15 mouse cellular contexts compared by ENCODE assay signal in genomic region chr7:143286532-143287290, GRCm38 (mm10).
DNase-seq lines count a peak whose midpoint lies in the region; ATAC-seq lines count a peak whose summit lies in the region.
"Had no signal": no experiment of that assay in that cellular context is flagged by ENCODE, and none has a peak within 500 bp of the region (broad histone marks: within the 10 kb centered on the region; RNA-seq: fewer than 3 reads in every experiment).

No protein-coding gene starts in this region.

- no peaks in the 10 kb centered on the region for H3K27me3 ChIP-seq in liver, embryonic 11.5 days (replicated peaks; ENCODE audit: control insufficient read depth, insufficient read depth, low read length)
- H3K27me3 ChIP-seq in midbrain, embryonic 16.5 days (ENCODE audit: control insufficient read depth, insufficient read depth, low read depth, low read length) = no peaks in the 10 kb centered on the region
- H3K27me3 ChIP-seq: embryonic facial prominence, embryonic 13.5 days; limb, embryonic 15.5 days; midbrain, embryonic 12.5 days had no signal

- peaks cover 1% of the 10 kb centered on the region for H3K36me3 ChIP-seq in liver, embryonic 11.5 days (ENCODE audit: control insufficient read depth, insufficient read depth, low read length)
- H3K36me3 ChIP-seq in midbrain, embryonic 16.5 days (ENCODE audit: control insufficient read depth, insufficient read depth, low read length) = no peaks in the 10 kb centered on the region
- H3K36me3 ChIP-seq: limb, embryonic 15.5 days; midbrain, embryonic 12.5 days had no signal

- peaks cover 82% of the 10 kb centered on the region for H3K4me1 ChIP-seq in liver, embryonic 11.5 days (replicated peaks; ENCODE audit: control insufficient read depth, insufficient read depth, low read length)
- H3K4me1 ChIP-seq in midbrain, embryonic 16.5 days (ENCODE audit: control insufficient read depth, insufficient read depth, low read length) = peaks cover 12% of the 10 kb centered on the region

- 59% methylated on average over 8 of the region's 8 CpGs for WGBS in liver, embryonic 11.5 days
- WGBS in midbrain, embryonic 16.5 days = 47% methylated on average over 8 of the region's 8 CpGs

- peak; percentile 38 to 76 for DNase-seq in adrenal gland, adult (ENCODE audit: inconsistent age in 2 of 2, low spot score in 1 of 2)
- DNase-seq in adrenal gland, postnatal 4 days (ENCODE audit: low spot score in 2 of 2) = no peak
- DNase-seq in ovary, postnatal 36 days (ENCODE audit: low spot score) = peak; percentile 29
- DNase-seq in ovary, postnatal 10 days (ENCODE audit: low spot score) = no peak
- DNase-seq in liver, embryonic 11.5 days (ENCODE audit: low spot score) = no peak
- DNase-seq in urinary bladder, postnatal 36 days (ENCODE audit: low spot score in 2 of 2) = no peak
- DNase-seq in left cerebral cortex, adult 18-20 months (ENCODE audit: low spot score in 2 of 2) = no peak
- DNase-seq: cerebellum, adult 18-20 months; right cerebral cortex, postnatal 14 days; thymus, postnatal 4 days had no signal

- no peak overlapping the region for H3K9ac ChIP-seq in liver, embryonic 11.5 days (ENCODE audit: low read depth, low read length)
- no peak overlapping the region for H3K9ac ChIP-seq in midbrain, embryonic 16.5 days (ENCODE audit: low read depth, low read length)
- H3K9ac ChIP-seq: embryonic facial prominence, embryonic 13.5 days; limb, embryonic 15.5 days; midbrain, embryonic 12.5 days had no signal

- no peak overlapping the region for H3K4me3 ChIP-seq in liver, embryonic 11.5 days (ENCODE audit: low read depth, low read length)
- no peak overlapping the region for H3K4me3 ChIP-seq in midbrain, embryonic 16.5 days (ENCODE audit: low read depth, low read length)
- H3K4me3 ChIP-seq: embryonic facial prominence, embryonic 13.5 days; limb, embryonic 15.5 days; midbrain, embryonic 12.5 days; myocyte had no signal

- ATAC-seq in liver, embryonic 11.5 days (replicated peaks; ENCODE audit: low FRiP score) = peak; percentile 50; the same call in 1 of the 2 replicates
- ATAC-seq in midbrain, embryonic 16.5 days = no peak

- no peak overlapping the region for H3K4me2 ChIP-seq in liver, embryonic 11.5 days
- no peak overlapping the region for H3K4me2 ChIP-seq in midbrain, embryonic 16.5 days (ENCODE audit: low read length)
- H3K4me2 ChIP-seq: embryonic facial prominence, embryonic 13.5 days; limb, embryonic 15.5 days; midbrain, embryonic 12.5 days had no signal

- H3K27ac ChIP-seq in liver, embryonic 11.5 days (ENCODE audit: low read depth, low read length) = 0 out of 2 replicates have a peak overlapping the region, but pooled peaks have one; percentile 19
- H3K27ac ChIP-seq in midbrain, embryonic 16.5 days (ENCODE audit: low read length) = no peak overlapping the region
- H3K27ac ChIP-seq: embryonic facial prominence, embryonic 13.5 days; limb, embryonic 15.5 days; midbrain, embryonic 12.5 days had no signal

- H3K9me3 ChIP-seq in liver, embryonic 11.5 days (ENCODE audit: control insufficient read depth, low read length) = no peaks in the 10 kb centered on the region
- no peaks in the 10 kb centered on the region for H3K9me3 ChIP-seq in midbrain, embryonic 16.5 days (replicated peaks; ENCODE audit: control insufficient read depth, low read length, poor library complexity, severe bottlenecking)
- H3K9me3 ChIP-seq: embryonic facial prominence, embryonic 13.5 days; limb, embryonic 15.5 days; midbrain, embryonic 12.5 days had no signal

Comparison
In these comparisons a context has a peak if more than half of its experiments do, and no peak if none do; other contexts are left out.
1. DNase-seq: peak in adrenal gland, adult (2 of 2) and ovary, postnatal 36 days (single experiment); none in adrenal gland, postnatal 4 days (0 of 2), ovary, postnatal 10 days (single experiment), liver, embryonic 11.5 days (single experiment), urinary bladder, postnatal 36 days (0 of 2) and left cerebral cortex, adult 18-20 months (0 of 2).